Mouse (Mus musculus) embryo, embryonic 10.5 days (tissue): ENCODE data around the gene Abca6.
A peak's percentile ranks its signal among the peaks of the same experiment; 100 is the strongest.

Experiments used
- DNase-seq: peaks from one replicate; pipeline ENCODE4 v3.0.0-alpha.2; 2015; ENCODE audit warnings: low spot score

Gene Abca6

GRCm38 (mm10) chr11:110196561-110197306 lies 54.8 kb downstream of the Abca6 start:
- DNase-seq: no peak

GRCm38 (mm10) chr11:110195310-110195709 lies 56.3 kb downstream of the Abca6 start:
- DNase-seq: no peak

GRCm38 (mm10) chr11:110171212-110171611 lies 80.4 kb downstream of the Abca6 start:
- DNase-seq: no peak

GRCm38 (mm10) chr11:110167459-110168251 lies 83.9 kb downstream of the Abca6 start, which contains the start of gene Abca9:
TSS of gene Abca9 (minus strand) at chr11:110168196.
- DNase-seq: peak; percentile 35

GRCm38 (mm10) chr11:110165822-110166221 lies 85.8 kb downstream of the Abca6 start:
- DNase-seq: peak; percentile 15

GRCm38 (mm10) chr11:110165409-110165808 lies 86.2 kb downstream of the Abca6 start:
- no peak for DNase-seq

GRCm38 (mm10) chr11:110157059-110157458 lies 94.5 kb downstream of the Abca6 start:
- no peak for DNase-seq

GRCm38 (mm10) chr11:110155985-110156384 lies 95.6 kb downstream of the Abca6 start:
- DNase-seq: no peak

- DNase-seq: no peak
These were observed 103.9 kb downstream of the Abca6 start for GRCm38 (mm10) chr11:110147640-110148039.

- no peak for DNase-seq
These were observed 106.2 kb downstream of the Abca6 start for GRCm38 (mm10) chr11:110145421-110145820.

- no peak for DNase-seq
These were observed 120.8 kb downstream of the Abca6 start for GRCm38 (mm10) chr11:110130760-110131159.
